Mouse (Mus musculus): ENCODE measurements around the gene Stard9. TPM values are rescaled to one million over a fixed set of nuclear protein-coding genes. Genes with fewer than 3 reads are reported as not detected.

Stard9 gene
- total and polyA plus RNA-seq, 2 experiments from 2014 or later: 1.8 to 11.8 TPM

GRCm38 (mm10) chr2:120608830-120609723 lies 19.8 kb upstream of the Stard9 start, which contains the start of the genes Haus2 and Lrrc57:
Gene Haus2, plus strand, starts transcription at chr2:120609383.
Gene Lrrc57, minus strand, starts transcription at chr2:120609520.
- H3K4me3 ChIP-seq (ENCODE audit: low read depth, low read length): peak within 1 kb of the TSS; percentile 64
- DNase-seq (peak; percentile 94), ATAC-seq (peak; percentile 97)
- no peaks in the 10 kb centered on the region for H3K27me3 ChIP-seq (ENCODE audit: insufficient read depth, low read length)
- H3K27ac ChIP-seq (ENCODE audit: low read depth, low read length): peak within 1 kb of the TSS; percentile 84
- WGBS: 1% methylated on average over 52 of the region's 52 CpGs
- peak within 1 kb of the TSS; percentile 74 for H3K9ac ChIP-seq
- peaks cover 8% of the 10 kb centered on the region for H3K4me1 ChIP-seq (ENCODE audit: insufficient read depth)
- H3K36me3 ChIP-seq (ENCODE audit: insufficient read depth): peaks cover 13% of the 10 kb centered on the region
- peak within 1 kb of the TSS; percentile 54 for H3K4me2 ChIP-seq (ENCODE audit: low read depth)
- TF ChIP-seq CTCF (IDR thresholded peaks at IDR 0.05; ENCODE audit: low read depth): peak; percentile 44
- no peaks in the 10 kb centered on the region for H3K9me3 ChIP-seq (ENCODE audit: low read length)

GRCm38 (mm10) chr2:120616279-120617163 lies 12.4 kb upstream of the Stard9 start:
- no peak for TF ChIP-seq CTCF (IDR thresholded peaks at IDR 0.05; ENCODE audit: low read depth)
- H3K9ac ChIP-seq: no peak overlapping the region
- no peaks in the 10 kb centered on the region for H3K9me3 ChIP-seq (ENCODE audit: low read length)
- no peak overlapping the region for H3K4me2 ChIP-seq (ENCODE audit: low read depth)
- ATAC-seq: no peak
- no peak overlapping the region for H3K4me3 ChIP-seq (ENCODE audit: low read depth, low read length)
- no peak overlapping the region for H3K27ac ChIP-seq (ENCODE audit: low read depth, low read length)
- peaks cover 39% of the 10 kb centered on the region for H3K36me3 ChIP-seq (ENCODE audit: insufficient read depth)
- no peaks in the 10 kb centered on the region for H3K27me3 ChIP-seq (ENCODE audit: insufficient read depth, low read length)
- DNase-seq: no peak
- 94% methylated on average over 5 of the region's 5 CpGs for WGBS
- H3K4me1 ChIP-seq (ENCODE audit: insufficient read depth): no peaks in the 10 kb centered on the region

DNA sequence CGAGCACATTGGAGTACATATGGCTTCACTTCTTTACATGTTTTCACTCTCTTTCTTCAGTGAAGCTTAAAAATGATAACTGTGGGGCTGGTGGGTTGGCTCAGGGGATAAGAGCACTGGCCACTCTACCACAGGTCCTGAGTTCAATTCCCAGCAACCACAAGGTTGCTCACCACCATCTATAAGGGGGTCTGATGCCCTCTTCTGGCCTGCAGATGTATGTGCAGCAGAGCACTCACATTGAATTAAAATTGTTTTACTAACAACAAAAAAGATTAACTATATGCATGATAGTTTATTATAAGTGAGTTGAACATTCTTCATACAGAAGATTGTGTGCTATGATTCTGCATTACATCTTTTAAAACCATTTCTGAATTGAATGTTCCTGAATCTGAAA lies 9.4 kb upstream of the Stard9 start:
- no peak overlapping the region for H3K27ac ChIP-seq (ENCODE audit: low read depth, low read length)
- no peaks in the 10 kb centered on the region for H3K27me3 ChIP-seq (ENCODE audit: insufficient read depth, low read length)
- H3K36me3 ChIP-seq (ENCODE audit: insufficient read depth): peaks cover 34% of the 10 kb centered on the region
- TF ChIP-seq CTCF (IDR thresholded peaks at IDR 0.05; ENCODE audit: low read depth): peak; percentile 34
- no peak for ATAC-seq
- 100% methylated on average over 1 of the region's 1 CpGs for WGBS
- H3K9ac ChIP-seq: no peak overlapping the region
- no peaks in the 10 kb centered on the region for H3K9me3 ChIP-seq (ENCODE audit: low read length)
- no peak overlapping the region for H3K4me3 ChIP-seq (ENCODE audit: low read depth, low read length)
- H3K4me2 ChIP-seq (ENCODE audit: low read depth): no peak overlapping the region
- DNase-seq: no peak
- H3K4me1 ChIP-seq (ENCODE audit: insufficient read depth): no peaks in the 10 kb centered on the region

DNA sequence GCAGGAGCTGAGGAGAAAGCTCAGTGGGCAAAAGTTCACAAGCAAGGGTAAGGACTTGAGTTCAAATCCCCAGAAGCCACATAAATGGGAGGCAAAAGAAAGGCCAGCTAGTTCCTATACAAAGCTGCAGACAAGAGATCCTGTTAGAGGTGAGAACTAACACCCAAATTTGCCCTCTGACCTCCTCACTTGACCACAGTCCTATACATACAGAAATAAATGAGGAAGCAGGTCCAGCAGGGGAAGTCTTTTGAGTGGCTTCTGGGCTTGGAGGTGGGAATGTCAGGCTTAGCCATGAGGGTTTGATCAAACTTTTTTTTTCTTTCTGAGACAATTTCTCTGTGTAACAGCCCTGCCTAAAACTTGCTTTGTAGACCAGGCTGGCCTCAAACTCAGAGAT lies 6.0 kb upstream of the Stard9 start:
- H3K4me1 ChIP-seq (ENCODE audit: insufficient read depth): no peaks in the 10 kb centered on the region
- no peak for DNase-seq
- peaks cover 21% of the 10 kb centered on the region for H3K36me3 ChIP-seq (ENCODE audit: insufficient read depth)
- no peaks in the 10 kb centered on the region for H3K9me3 ChIP-seq (ENCODE audit: low read length)
- ATAC-seq: no peak
- no peak for TF ChIP-seq CTCF (IDR thresholded peaks at IDR 0.05; ENCODE audit: low read depth)
- no peaks in the 10 kb centered on the region for H3K27me3 ChIP-seq (ENCODE audit: insufficient read depth, low read length)
- no peak overlapping the region for H3K4me2 ChIP-seq (ENCODE audit: low read depth)
- no peak overlapping the region for H3K27ac ChIP-seq (ENCODE audit: low read depth, low read length)
- no peak overlapping the region for H3K4me3 ChIP-seq (ENCODE audit: low read depth, low read length)
- H3K9ac ChIP-seq: no peak overlapping the region

DNA sequence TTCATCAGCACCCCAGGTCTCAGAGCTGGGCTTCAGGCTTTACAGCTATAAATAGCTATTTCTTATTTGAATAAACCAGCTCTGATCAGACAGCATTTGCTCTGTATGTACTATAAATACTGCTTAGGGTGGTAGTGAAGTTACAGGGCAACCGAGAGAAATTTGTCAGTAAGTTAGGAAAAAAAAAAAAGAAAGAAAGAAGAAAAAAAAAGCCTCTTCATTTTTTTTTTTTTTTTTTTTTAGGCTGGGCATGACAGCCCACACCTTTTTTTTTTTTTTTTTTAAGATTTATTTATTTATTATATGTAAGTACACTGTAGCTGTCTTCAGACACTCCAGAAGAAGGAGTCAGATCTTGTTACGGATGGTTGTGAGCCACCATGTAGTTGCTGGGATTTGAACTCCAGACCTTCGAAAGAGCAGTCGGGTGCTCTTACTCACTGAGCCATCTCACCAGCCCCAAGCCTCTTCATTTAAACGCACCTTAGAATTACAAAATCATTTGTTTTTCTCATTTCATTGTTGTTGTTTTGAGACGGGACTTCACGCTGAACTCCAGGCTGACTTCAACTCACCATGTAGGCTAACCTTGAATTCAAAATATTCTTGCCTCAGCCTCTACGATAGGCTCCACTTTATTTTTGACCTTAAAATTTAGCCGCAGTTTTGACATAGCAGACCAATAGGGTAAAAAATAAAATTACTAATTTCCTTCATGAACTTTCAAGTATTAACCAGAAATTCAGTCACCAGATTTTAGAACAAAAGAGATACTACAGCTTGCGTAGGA lies 650 bp upstream of the Stard9 start:
- peak overlapping the region; percentile 68 for H3K9ac ChIP-seq
- H3K9me3 ChIP-seq (ENCODE audit: low read length): no peaks in the 10 kb centered on the region
- H3K27me3 ChIP-seq (ENCODE audit: insufficient read depth, low read length): no peaks in the 10 kb centered on the region
- WGBS: 29% methylated on average over 10 of the region's 10 CpGs
- peaks cover 6% of the 10 kb centered on the region; the same call in 1 of the 2 replicates for H3K4me1 ChIP-seq (ENCODE audit: insufficient read depth)
- no peak for DNase-seq
- TF ChIP-seq CTCF (IDR thresholded peaks at IDR 0.05; ENCODE audit: low read depth): no peak
- peak overlapping the region; percentile 74 for H3K4me2 ChIP-seq (ENCODE audit: low read depth)
- peak; percentile 4; the same call in 1 of the 2 replicates for ATAC-seq
- H3K36me3 ChIP-seq (ENCODE audit: insufficient read depth): no peaks in the 10 kb centered on the region
- peak overlapping the region; percentile 6; the same call in 1 of the 2 replicates for H3K27ac ChIP-seq (ENCODE audit: low read depth, low read length)
- H3K4me3 ChIP-seq (ENCODE audit: low read depth, low read length): peak overlapping the region; percentile 64

- WGBS: 89% methylated on average over 2 of the region's 2 CpGs
- no peak overlapping the region for H3K4me3 ChIP-seq (ENCODE audit: low read depth, low read length)
- H3K27ac ChIP-seq (ENCODE audit: low read depth, low read length): no peak overlapping the region
- no peak overlapping the region for H3K9ac ChIP-seq
- H3K27me3 ChIP-seq (ENCODE audit: insufficient read depth, low read length): no peaks in the 10 kb centered on the region
- H3K4me1 ChIP-seq (ENCODE audit: insufficient read depth): peaks cover 6% of the 10 kb centered on the region; the same call in 1 of the 2 replicates
- H3K4me2 ChIP-seq (ENCODE audit: low read depth): no peak overlapping the region
- no peaks in the 10 kb centered on the region for H3K9me3 ChIP-seq (ENCODE audit: low read length)
- TF ChIP-seq CTCF (IDR thresholded peaks at IDR 0.05; ENCODE audit: low read depth): no peak
- ATAC-seq: no peak
- no peaks in the 10 kb centered on the region for H3K36me3 ChIP-seq (ENCODE audit: insufficient read depth)
- no peak for DNase-seq
Measured at GRCm38 (mm10) chr2:120630246-120630645, 1.3 kb downstream of the Stard9 start.
